Mouse (Mus musculus) CH12.LX (cell line): Measurements from ENCODE around the gene Dynll1. TPM values are rescaled to one million over a fixed set of nuclear protein-coding genes. Genes with fewer than 3 reads are reported as not detected.

ENCODE experiments used
- DNase-seq: peaks from one replicate; pipeline ENCODE4 v3.0.0-alpha.2; 2013; ENCODE audit errors: extremely low read depth
- H3K27ac ChIP-seq: 2 replicates; pipeline ENCODE4 v1.5.1; 2012; ENCODE audit warnings: low read depth, mild to moderate bottlenecking, control low read depth, moderate library complexity; ENCODE audit not compliant: insufficient read depth
- H3K27me3 ChIP-seq: replicated peaks from 2 replicates; pipeline ENCODE3; 2012; ENCODE audit warnings: inconsistent platforms
- H3K36me3 ChIP-seq, 2 experiments: replicated peaks in 1 of 2; 2 replicates each; pipeline versions ENCODE3 to v1.6.1; 2012; ENCODE audit warnings: inconsistent platforms in 1 of 2, low read length in 1 of 2, mild to moderate bottlenecking in 1 of 2, mixed read lengths in 1 of 2, moderate library complexity in 1 of 2; ENCODE audit not compliant: control insufficient read depth in 1 of 2, insufficient read depth in 1 of 2
- H3K4me1 ChIP-seq, 2 experiments: 2 replicates each; pipeline ENCODE4 v1.6.1; 2012; ENCODE audit warnings: inconsistent platforms in 1 of 2, moderate library complexity in 1 of 2; ENCODE audit not compliant: insufficient read depth in 2 of 2, control insufficient read depth in 1 of 2
- H3K4me2 ChIP-seq: 2 replicates; pipeline ENCODE4 v1.6.1; 2012; ENCODE audit warnings: low read depth, mild to moderate bottlenecking, control low read depth; ENCODE audit not compliant: poor library complexity, insufficient read depth, severe bottlenecking
- H3K4me3 ChIP-seq, 3 experiments: fragments of 150-350 bp in 1 of 3; sonication (generic) in 1 of 3; replicated peaks in 1 of 3; 2 replicates each; pipeline versions ENCODE3 to v1.5.1; 2011 to 2012; ENCODE audit warnings: low read depth in 2 of 3, low read length in 2 of 3, mild to moderate bottlenecking in 2 of 3, moderate library complexity in 2 of 3, control low read depth in 1 of 3, improper control_type of control experiment in 1 of 3, inconsistent platforms in 1 of 3, mixed read lengths in 1 of 3; ENCODE audit not compliant: poor library complexity in 1 of 3
- H3K79me2 ChIP-seq: replicated peaks from 2 replicates; pipeline ENCODE4 v1.6.1; 2012; ENCODE audit warnings: mild to moderate bottlenecking, moderate library complexity; ENCODE audit not compliant: control insufficient read depth, poor library complexity, insufficient read depth, severe bottlenecking; ENCODE audit errors: extremely low read depth
- H3K9ac ChIP-seq: 2 replicates; pipeline ENCODE4 v1.6.1; 2012; ENCODE audit warnings: low read depth, mild to moderate bottlenecking, control low read depth, moderate library complexity; ENCODE audit not compliant: insufficient read depth
- H3K9me3 ChIP-seq: replicated peaks from 2 replicates; pipeline ENCODE3; 2012; ENCODE audit warnings: low read length, inconsistent platforms, mixed read lengths
- BHLHE40 ChIP-seq: IDR thresholded peaks from 2 replicates; pipeline ENCODE4 v1.6.1; 2011; ENCODE audit warnings: mild to moderate bottlenecking, low read depth, low read length, improper control_type of control experiment
- CHD1 ChIP-seq: IDR thresholded peaks from 2 replicates; pipeline ENCODE4 v1.6.1; 2012; ENCODE audit warnings: low read depth, low read length, improper control_type of control experiment, inconsistent platforms
- ELF1 ChIP-seq: IDR thresholded peaks from 2 replicates; pipeline ENCODE4 v1.6.1; 2014; ENCODE audit warnings: low read depth, mild to moderate bottlenecking, inconsistent platforms, low read length, improper control_type of control experiment
- EP300 ChIP-seq: IDR thresholded peaks from 2 replicates; pipeline ENCODE4 v1.6.1; 2011; ENCODE audit warnings: low read length, improper control_type of control experiment
- GABPA ChIP-seq: IDR thresholded peaks from 2 replicates; pipeline ENCODE4 v1.6.1; 2012; ENCODE audit warnings: low read depth, low read length, improper control_type of control experiment, inconsistent platforms; ENCODE audit not compliant: insufficient replicate concordance
- JUN ChIP-seq: IDR thresholded peaks from 2 replicates; pipeline ENCODE4 v1.6.1; 2011; ENCODE audit warnings: low read depth, mild to moderate bottlenecking, low read length, improper control_type of control experiment, moderate library complexity; ENCODE audit not compliant: insufficient read depth
- MAZ ChIP-seq: IDR thresholded peaks from 2 replicates; pipeline ENCODE4 v1.6.1; 2012; ENCODE audit warnings: low read depth, mild to moderate bottlenecking, inconsistent platforms, low read length, improper control_type of control experiment, moderate library complexity
- MEF2A ChIP-seq: IDR thresholded peaks from 2 replicates; pipeline ENCODE4 v1.6.1; 2014; ENCODE audit warnings: low read depth, mild to moderate bottlenecking, inconsistent platforms, low read length, improper control_type of control experiment, borderline replicate concordance
- MXI1 ChIP-seq: IDR thresholded peaks from 2 replicates; pipeline ENCODE4 v1.6.1; 2011; ENCODE audit warnings: mild to moderate bottlenecking, low read depth, low read length, improper control_type of control experiment
- NRF1 ChIP-seq: IDR thresholded peaks from 2 replicates; pipeline ENCODE4 v1.6.1; 2014; ENCODE audit warnings: low read depth, mild to moderate bottlenecking, inconsistent platforms, low read length, improper control_type of control experiment, moderate library complexity
- RCOR1 ChIP-seq: conservative IDR thresholded peaks from 2 replicates; pipeline ENCODE4 v1.6.1; 2012; ENCODE audit warnings: low read depth, mild to moderate bottlenecking, inconsistent platforms, low read length, improper control_type of control experiment
- SMC3 ChIP-seq: IDR thresholded peaks from 2 replicates; pipeline ENCODE4 v1.6.1; 2011; ENCODE audit warnings: low read depth, low read length, improper control_type of control experiment
- UBTF ChIP-seq: IDR thresholded peaks from 2 replicates; pipeline ENCODE4 v1.6.1; 2012; ENCODE audit warnings: low read depth, mild to moderate bottlenecking, inconsistent platforms, low read length, improper control_type of control experiment, moderate library complexity
- USF1 ChIP-seq: IDR thresholded peaks from 2 replicates; pipeline ENCODE4 v1.6.1; 2014; ENCODE audit warnings: low read depth, mild to moderate bottlenecking, inconsistent platforms, low read length, improper control_type of control experiment
- ZC3H11A ChIP-seq: IDR thresholded peaks from 2 replicates; pipeline ENCODE4 v1.6.1; 2012; ENCODE audit warnings: low read depth, mild to moderate bottlenecking, inconsistent platforms, low read length, improper control_type of control experiment
- dilution Hi-C: fragments of 300-500 bp; cut with MboI; formaldehyde crosslinking; loops from 2 replicates; pipeline ENCODE4 v1.14.3; 2020; ENCODE audit warnings: low sequenced_read_pairs; ENCODE audit not compliant: extremely low pct_unique_long_range_greater_than_20kb, extremely low pct_ligation_motif_present
- in situ Hi-C: fragments of 300-500 bp; cut with MboI; formaldehyde crosslinking; loops from 3 replicates; pipeline ENCODE4 v1.14.3; 2019; ENCODE audit warnings: low sequenced_read_pairs, low pct_ligation_motif_present, low pct_unique_long_range_greater_than_20kb, mixed read lengths
- polyA plus RNA-seq: library from polyadenylated mRNA; unstranded; fragments of >175 nt; gene quantifications from 2 replicates; pipeline ENCODE4 v1.2.1, GENCODE M21; 2012; ENCODE audit warnings: low read depth; ENCODE audit not compliant: insufficient read length
- total RNA-seq, 2 experiments: library from RNA; depleted of rRNA; stranded (reverse); fragments of 300-350 nt in 1 of 2; fragments of >200 nt in 1 of 2; gene quantifications; 2 replicates each; pipeline ENCODE4 v1.2.3; 2012 to 2014

The Dynll1 gene
- total and polyA plus RNA-seq, 3 experiments = 312 to 646 (median 456) TPM

GRCm38 (mm10) chr5:115266787-115267468, 33.9 kb downstream of the Dynll1 start:
- in situ Hi-C loops = no loop called here
- no peak for TF ChIP-seq UBTF
- no peak for TF ChIP-seq GABPA
- TF ChIP-seq MEF2A = no peak
- TF ChIP-seq MXI1 = no peak
- TF ChIP-seq MAZ = no peak
- TF ChIP-seq ZC3H11A = no peak
- no peak for TF ChIP-seq EP300
- no peak for TF ChIP-seq CHD1
- TF ChIP-seq ELF1 = no peak
- TF ChIP-seq SMC3 = no peak
- peaks cover 45 to 73% of the 10 kb centered on the region in 2 experiments for H3K36me3 ChIP-seq
- no peak overlapping the region for H3K4me2 ChIP-seq
- dilution Hi-C loops = no loop called here
- peaks cover 5 to 46% of the 10 kb centered on the region in 2 experiments for H3K4me1 ChIP-seq
- no peak overlapping the region for H3K27ac ChIP-seq
- H3K27me3 ChIP-seq = no peaks in the 10 kb centered on the region
- DNase-seq = no peak
- H3K4me3 ChIP-seq = no peak overlapping the region
- no peaks in the 10 kb centered on the region for H3K9me3 ChIP-seq
- H3K9ac ChIP-seq = no peak overlapping the region
- peaks cover 93% of the 10 kb centered on the region for H3K79me2 ChIP-seq

DNA sequence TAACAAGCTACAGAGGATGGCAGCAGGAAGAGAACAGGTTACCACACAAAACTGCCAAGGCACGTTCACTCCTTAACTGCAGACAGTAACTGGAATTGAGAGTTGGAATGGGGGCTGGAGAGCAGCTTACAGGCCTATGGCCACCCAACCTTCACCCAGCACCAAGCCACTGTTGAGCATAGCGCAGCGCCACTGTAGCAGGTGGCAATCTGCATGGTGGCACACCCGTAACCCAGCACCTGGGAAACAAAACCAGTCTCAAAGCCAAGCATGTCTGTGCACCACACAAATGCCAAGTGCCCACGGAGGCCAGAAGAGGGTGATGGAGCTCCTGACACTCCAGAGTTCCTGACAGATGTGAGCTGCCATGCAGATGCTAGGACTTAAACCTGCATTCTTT, 34.5 kb downstream of the Dynll1 start:
- H3K9me3 ChIP-seq = no peaks in the 10 kb centered on the region
- dilution Hi-C loops (no loop called here), in situ Hi-C loops (no loop called here)
- no peak overlapping the region for H3K4me3 ChIP-seq
- H3K27ac ChIP-seq = no peak overlapping the region
- DNase-seq = no peak
- H3K9ac ChIP-seq = no peak overlapping the region
- peaks cover 5 to 46% of the 10 kb centered on the region in 2 experiments for H3K4me1 ChIP-seq
- peaks cover 45 to 78% of the 10 kb centered on the region in 2 experiments for H3K36me3 ChIP-seq
- H3K4me2 ChIP-seq = no peak overlapping the region
- TF ChIP-seq JUN (no peak), USF1 (no peak), UBTF (no peak), NRF1 (no peak), MAZ (no peak), MXI1 (no peak), RCOR1 (no peak), BHLHE40 (no peak)
- H3K27me3 ChIP-seq = no peaks in the 10 kb centered on the region
- peaks cover 91% of the 10 kb centered on the region for H3K79me2 ChIP-seq
